Mouse (Mus musculus) ES-CJ7 (cell line): Measurements from ENCODE around the gene Grik3.
A peak's percentile ranks its signal among the peaks of the same experiment; 100 is the strongest.

Experiments used
- DNase-seq: peaks from one replicate; pipeline ENCODE4 v3.0.0; 2011; ENCODE audit warnings: low read depth, low spot score

Gene Grik3

GRCm38 (mm10) chr4:125590241-125590919, 99.9 kb downstream of the Grik3 start:
- peak; percentile 67 for DNase-seq

DNA sequence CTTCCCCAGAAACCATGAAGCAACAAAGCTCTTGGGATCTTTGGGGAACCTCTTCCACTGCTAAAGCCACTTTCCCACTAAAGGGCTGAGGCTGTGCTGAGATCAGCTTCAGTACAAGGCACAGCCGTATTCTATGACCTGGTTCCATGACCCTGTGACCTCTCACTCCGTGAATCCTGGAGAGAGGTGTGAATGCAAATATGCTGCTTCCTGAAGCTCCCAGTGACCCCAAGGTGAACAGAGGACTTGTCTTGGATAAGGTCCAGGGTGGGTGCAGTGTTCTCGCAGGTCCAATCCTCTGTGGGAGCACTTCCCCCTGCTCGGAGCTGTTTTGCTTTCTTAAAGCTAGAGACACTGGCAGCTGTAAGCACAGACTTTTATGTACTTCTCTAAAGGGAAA, 102.2 kb downstream of the Grik3 start:
- DNase-seq, result peak; percentile 69

DNA sequence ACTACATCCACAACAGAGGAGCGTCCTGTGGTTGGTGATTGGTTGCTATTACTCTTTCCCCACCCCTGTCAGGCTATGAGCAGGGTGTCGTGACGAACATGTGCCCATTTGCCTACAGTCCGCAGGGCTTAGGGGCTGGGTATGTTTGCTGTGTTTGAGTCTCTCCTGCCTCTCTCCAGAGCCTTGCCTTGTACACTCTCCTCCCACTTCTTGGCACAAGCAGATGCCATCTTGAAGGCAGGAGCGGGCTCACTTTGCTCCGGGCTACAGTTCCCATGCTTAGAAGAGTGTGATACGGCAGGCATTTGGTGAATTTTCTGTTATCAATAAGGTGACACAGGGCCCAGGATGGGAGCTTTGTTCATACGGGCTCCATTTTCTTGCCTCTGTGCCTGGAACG, 104.5 kb downstream of the Grik3 start:
- no peak for DNase-seq

GRCm38 (mm10) chr4:125598677-125599076, 108.2 kb downstream of the Grik3 start:
- peak; percentile 93 for DNase-seq

DNA sequence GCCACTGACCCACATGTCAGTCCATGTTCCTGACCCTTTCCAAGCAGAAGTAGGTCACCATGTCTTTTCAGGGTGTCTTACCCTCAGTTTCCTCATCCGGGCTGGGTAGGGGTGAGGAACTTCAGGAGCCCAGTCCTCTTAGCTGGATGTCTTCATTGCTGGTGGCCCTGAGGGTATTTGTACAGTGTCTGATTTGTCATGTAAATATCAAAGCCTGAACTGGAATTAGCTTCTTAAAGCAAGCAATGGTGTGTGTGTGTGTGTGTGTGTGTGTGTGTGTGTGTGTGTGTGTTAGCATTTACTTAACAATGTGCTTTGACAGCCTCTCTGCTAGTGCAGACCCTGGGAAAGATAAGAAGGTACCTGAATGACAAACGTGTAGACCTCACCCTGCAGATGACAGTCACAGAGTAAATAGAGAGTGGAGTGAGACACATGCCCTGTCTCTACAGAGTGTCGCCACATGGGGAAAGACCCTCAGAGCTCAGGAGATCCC, 109.1 kb downstream of the Grik3 start:
- peak; percentile 79 for DNase-seq

- no peak for DNase-seq
Measured at GRCm38 (mm10) chr4:125600642-125601041, 110.1 kb downstream of the Grik3 start.

- DNase-seq, result no peak
Measured at GRCm38 (mm10) chr4:125601301-125601700, 110.8 kb downstream of the Grik3 start.

- no peak for DNase-seq
Measured at GRCm38 (mm10) chr4:125604494-125604893, 114.0 kb downstream of the Grik3 start.

- peak; percentile 61 for DNase-seq
Measured at GRCm38 (mm10) chr4:125606147-125606546, 115.6 kb downstream of the Grik3 start.

GRCm38 (mm10) chr4:125607397-125608042, 117.0 kb downstream of the Grik3 start:
- peak; percentile 92 for DNase-seq

DNA sequence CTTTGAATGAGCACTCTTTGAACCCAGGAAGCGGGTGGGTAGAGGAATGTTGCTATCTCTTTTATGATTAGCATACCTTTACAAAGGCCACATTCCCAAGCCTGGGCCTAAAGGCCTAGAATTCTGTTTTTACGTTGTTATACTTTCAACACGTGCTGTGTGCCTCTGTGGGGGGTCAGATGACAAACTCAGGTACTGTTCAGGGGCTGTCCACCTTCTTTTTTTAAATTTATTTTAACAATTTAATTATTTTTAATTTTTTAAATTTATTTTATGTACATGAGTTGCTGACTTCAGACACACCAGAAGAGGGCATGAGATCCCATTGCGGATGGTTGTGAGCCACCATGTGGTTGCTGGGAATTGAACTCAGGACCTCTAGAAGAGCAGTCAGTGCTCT, 118.4 kb downstream of the Grik3 start:
- peak; percentile 68 for DNase-seq

DNA sequence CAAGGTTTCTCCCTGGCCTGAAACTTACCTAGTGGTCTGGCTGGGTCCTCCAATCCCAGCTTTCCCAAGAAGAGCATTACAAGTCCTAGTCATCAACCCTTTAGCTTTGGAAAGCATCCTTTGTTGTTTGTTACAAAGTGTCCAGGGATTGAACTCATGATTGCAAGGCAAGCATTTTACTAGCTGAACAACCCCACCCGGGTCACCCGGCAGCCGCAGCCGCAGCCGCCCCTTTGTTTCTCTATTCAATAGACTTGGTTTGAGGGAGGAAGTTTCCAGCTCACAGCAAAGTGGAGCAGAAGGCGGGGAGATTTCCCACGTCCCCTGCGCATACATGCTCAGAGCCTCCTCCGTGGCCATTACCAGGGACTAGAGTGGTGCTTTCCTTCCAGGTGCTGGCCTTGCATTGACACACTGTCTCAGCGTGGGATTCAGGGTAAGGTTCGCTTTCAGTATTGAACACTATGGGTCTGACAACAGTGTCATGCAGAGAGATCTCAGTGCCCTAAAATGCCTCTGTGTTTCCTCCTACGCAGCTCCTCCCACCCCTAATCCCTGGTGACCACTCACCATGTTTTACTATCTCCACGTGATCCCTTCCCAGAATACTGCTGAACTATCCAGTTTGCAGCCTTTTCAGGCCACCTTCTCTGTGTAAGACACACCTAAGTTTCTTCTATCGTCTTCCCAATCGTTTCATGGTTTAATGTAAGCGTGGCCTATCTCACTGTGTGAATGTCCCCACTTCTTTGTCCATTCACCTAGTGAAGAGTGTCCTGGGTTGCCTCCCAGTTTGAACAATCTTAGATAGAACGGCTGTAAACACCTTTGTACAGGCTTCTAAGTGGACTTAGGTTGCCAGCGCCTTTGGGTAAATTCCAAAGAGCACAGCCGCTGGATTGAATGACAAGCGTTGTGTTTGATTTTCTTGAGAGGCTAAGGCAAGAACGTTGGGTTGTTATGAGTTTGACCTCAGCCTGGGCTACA, 119.1 kb downstream of the Grik3 start:
- DNase-seq, result peak; percentile 90

- peak; percentile 62 for DNase-seq
Measured at GRCm38 (mm10) chr4:125617851-125618250, 127.4 kb downstream of the Grik3 start.

- peak; percentile 38 for DNase-seq
Measured at GRCm38 (mm10) chr4:125618524-125619320, 128.2 kb downstream of the Grik3 start.

DNA sequence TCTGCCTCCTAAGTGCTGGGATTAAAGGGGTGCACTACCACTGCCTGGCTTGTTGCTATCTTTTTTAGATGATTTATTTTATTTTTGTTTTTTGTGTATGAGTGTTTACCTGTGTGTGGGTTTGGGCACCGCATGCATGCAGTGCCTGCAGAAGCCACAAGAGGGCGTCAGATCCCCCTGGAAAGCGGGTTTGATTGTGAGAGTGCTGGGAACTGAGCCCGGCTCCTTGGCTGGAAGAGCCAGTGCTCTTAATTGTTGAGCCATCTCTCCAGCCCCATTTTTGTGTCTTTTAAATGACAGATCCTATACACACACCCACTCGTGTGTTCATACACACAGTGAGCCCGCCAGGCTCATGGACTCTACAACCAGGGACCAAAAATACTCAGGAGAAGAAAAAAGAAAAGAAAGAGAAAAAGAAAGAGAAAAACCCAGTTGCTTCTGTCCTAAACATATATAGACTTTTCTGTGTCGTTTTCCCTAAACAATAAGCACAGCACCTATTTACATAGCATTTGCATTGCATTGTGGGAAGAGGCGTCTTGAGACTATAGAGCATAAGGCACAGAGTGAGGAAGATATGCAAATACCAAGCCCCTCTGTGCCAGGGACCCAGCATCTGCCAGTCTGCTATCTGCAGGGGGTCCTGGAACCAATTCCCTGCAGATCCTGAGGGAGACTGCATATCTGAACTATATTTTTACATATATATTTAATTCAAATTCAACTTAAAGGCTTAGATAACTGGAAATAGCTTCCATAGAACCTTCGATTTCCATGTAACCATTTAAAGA, 134.6 kb downstream of the Grik3 start:
- DNase-seq, result peak; percentile 43

DNA sequence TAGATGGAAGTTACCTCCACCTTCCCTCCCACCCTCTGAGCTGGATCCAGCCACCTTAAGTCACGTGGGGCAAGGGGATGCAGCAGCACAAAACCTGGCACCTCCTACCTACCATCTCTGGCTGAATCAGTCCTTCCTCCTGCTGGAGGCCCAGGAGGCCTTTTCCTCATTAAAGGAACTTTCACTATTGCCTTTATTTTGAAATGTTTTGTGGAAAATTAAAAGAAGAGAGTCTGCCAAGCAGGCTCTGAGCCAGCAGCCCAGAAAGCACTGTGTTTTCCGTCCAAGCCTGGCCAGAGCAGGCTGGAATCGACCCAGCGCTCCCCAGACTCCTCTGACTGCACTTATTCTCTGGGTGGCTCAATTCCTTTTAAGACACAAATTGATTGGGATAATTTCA, 139.0 kb downstream of the Grik3 start:
- DNase-seq, result no peak

DNA sequence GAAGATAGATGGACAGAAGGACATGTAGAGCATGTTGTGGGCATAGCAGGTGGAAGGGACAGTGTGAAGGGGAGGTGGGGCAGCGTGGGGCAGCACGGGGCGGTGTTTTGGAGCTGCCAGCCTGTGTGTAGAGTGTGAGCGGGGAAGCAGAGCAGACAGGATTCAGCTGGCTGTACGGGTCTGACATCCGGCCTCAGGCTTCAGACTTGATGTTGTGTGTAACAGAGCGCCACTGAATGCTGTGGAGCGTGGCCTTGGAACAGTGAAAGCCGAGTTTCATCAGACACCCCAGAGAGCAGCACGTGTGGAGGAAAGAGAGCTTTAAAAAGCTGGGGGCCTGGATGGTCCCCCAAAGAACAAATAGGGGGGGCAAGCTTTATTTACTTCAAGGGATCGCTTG, 144.5 kb downstream of the Grik3 start:
- DNase-seq, result no peak

DNA sequence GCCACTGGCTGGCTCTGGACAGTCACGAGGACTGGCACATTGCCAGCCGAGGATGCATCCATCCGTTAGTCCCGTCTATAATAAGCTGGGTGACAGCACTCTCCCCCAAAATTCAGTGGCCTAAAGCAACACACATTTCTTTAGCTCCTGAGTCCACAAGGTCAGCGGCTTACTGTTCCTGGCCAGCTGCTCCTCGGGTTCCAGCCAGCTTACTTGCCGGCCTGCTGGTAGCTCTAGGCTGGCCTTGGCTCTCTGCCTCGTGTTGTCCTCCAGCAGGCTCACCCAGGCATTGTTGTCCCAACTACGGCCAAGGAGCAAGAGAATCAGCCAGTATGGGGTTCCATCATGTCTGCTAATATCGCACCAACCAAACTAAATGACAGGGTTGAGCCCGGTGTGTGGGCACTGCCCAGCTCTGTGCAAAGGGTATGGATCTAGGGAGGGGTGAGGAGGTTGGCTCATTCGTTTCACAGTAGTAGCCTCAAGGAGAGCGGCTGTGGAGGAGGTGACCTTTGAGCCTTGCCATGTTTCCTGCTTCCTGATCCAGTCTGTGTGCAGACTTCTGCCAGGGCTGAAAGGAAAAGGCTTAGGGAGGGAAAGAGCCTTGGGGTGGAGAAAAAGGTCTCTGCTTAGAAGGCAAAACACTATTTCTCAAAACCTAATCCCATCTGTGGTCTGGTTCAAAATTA, 146.3 kb downstream of the Grik3 start:
- no peak for DNase-seq

DNA sequence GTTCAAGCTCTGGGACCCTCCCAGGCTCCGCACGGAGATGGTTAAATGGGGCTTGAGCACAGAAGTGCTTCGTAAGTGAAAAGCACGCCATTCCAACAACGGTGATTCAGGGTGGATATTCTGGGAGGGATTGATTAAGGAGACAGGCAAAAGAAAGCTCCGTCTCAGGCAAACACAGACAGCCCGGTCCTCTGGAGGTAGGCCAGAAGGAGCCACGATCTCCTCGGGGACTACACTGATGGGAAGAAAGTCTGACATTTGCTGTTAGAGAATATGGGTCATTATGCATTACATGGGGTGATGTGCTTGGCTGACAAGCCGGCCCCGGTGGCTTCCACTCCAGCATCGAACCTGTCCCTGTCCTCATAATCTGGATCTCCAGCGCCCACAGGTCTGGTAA, 146.9 kb downstream of the Grik3 start:
- DNase-seq, result no peak

- DNase-seq, result no peak
Measured at GRCm38 (mm10) chr4:125640520-125640919, 150.0 kb downstream of the Grik3 start.
